8 mouse cellular contexts compared by ENCODE assay signal in genomic region chr3:87509061-87509460, GRCm38 (mm10). TPM values are rescaled to one million over a fixed set of nuclear protein-coding genes. Genes with fewer than 3 reads are reported as not detected.
DNase-seq lines count a peak whose midpoint lies in the region; ATAC-seq and TF ChIP-seq lines count a peak whose summit lies in the region.

No protein-coding gene starts in this region.

- peaks cover 4% of the 10 kb centered on the region; the same call in 1 of the 2 replicates for H3K27me3 ChIP-seq in embryonic facial prominence, embryonic 13.5 days
- peaks cover 20% of the 10 kb centered on the region for H3K27me3 ChIP-seq in embryonic facial prominence, embryonic 10.5 days (replicated peaks; ENCODE audit: low read depth, poor library complexity, severe bottlenecking)
- no peaks in the 10 kb centered on the region for H3K27me3 ChIP-seq in kidney, adult 2 months (replicated peaks; ENCODE audit: control insufficient read depth, insufficient read depth, low read length)
- H3K27me3 ChIP-seq in lung, embryonic 16.5 days (ENCODE audit: control insufficient read depth, insufficient read depth, low read depth, low read length) = no peaks in the 10 kb centered on the region
- H3K27me3 ChIP-seq in hindbrain, embryonic 16.5 days (replicated peaks; ENCODE audit: control insufficient read depth, insufficient read depth, low read length) = no peaks in the 10 kb centered on the region

- H3K4me1 ChIP-seq in embryonic facial prominence, embryonic 13.5 days = peaks cover 19% of the 10 kb centered on the region
- peaks cover 26% of the 10 kb centered on the region for H3K4me1 ChIP-seq in embryonic facial prominence, embryonic 10.5 days
- peaks cover 14% of the 10 kb centered on the region for H3K4me1 ChIP-seq in kidney, adult 2 months (ENCODE audit: control insufficient read depth, insufficient read depth, low read length)
- peaks cover 6% of the 10 kb centered on the region; the same call in 1 of the 2 replicates for H3K4me1 ChIP-seq in lung, embryonic 16.5 days (replicated peaks; ENCODE audit: control insufficient read depth, insufficient read depth, low read length)
- H3K4me1 ChIP-seq in hindbrain, embryonic 16.5 days (ENCODE audit: control insufficient read depth, insufficient read depth, low read depth, low read length) = no peaks in the 10 kb centered on the region

- H3K4me3 ChIP-seq in embryonic facial prominence, embryonic 13.5 days = no peak overlapping the region
- no peak overlapping the region for H3K4me3 ChIP-seq in embryonic facial prominence, embryonic 10.5 days
- no peak overlapping the region for H3K4me3 ChIP-seq in kidney, adult 2 months (ENCODE audit: insufficient read depth, low read depth, low read length)
- no peak overlapping the region for H3K4me3 ChIP-seq in lung, embryonic 16.5 days (ENCODE audit: low read length)
- H3K4me3 ChIP-seq in hindbrain, embryonic 16.5 days (ENCODE audit: low read length) = no peak overlapping the region

- H3K27ac ChIP-seq in embryonic facial prominence, embryonic 13.5 days = no peak overlapping the region
- no peak overlapping the region for H3K27ac ChIP-seq in embryonic facial prominence, embryonic 10.5 days (replicated peaks)
- H3K27ac ChIP-seq in kidney, adult 2 months (ENCODE audit: insufficient read depth, low read depth, low read length) = peak overlapping the region; percentile 32
- no peak overlapping the region for H3K27ac ChIP-seq in lung, embryonic 16.5 days (ENCODE audit: low read length)
- no peak overlapping the region for H3K27ac ChIP-seq in hindbrain, embryonic 16.5 days (ENCODE audit: low read depth, low read length)

- H3K4me2 ChIP-seq in embryonic facial prominence, embryonic 13.5 days = no peak overlapping the region
- H3K4me2 ChIP-seq in lung, embryonic 16.5 days (ENCODE audit: low read depth, low read length) = no peak overlapping the region
- H3K4me2 ChIP-seq in hindbrain, embryonic 16.5 days (ENCODE audit: low read length) = no peak overlapping the region

- H3K36me3 ChIP-seq in embryonic facial prominence, embryonic 13.5 days = no peaks in the 10 kb centered on the region
- no peaks in the 10 kb centered on the region for H3K36me3 ChIP-seq in embryonic facial prominence, embryonic 10.5 days (replicated peaks)
- H3K36me3 ChIP-seq in kidney, adult 2 months (ENCODE audit: control insufficient read depth, insufficient read depth, low read length) = no peaks in the 10 kb centered on the region
- no peaks in the 10 kb centered on the region for H3K36me3 ChIP-seq in lung, embryonic 16.5 days (ENCODE audit: control insufficient read depth, insufficient read depth, low read length)
- H3K36me3 ChIP-seq in hindbrain, embryonic 16.5 days (ENCODE audit: control insufficient read depth, insufficient read depth, low read length) = no peaks in the 10 kb centered on the region

- ATAC-seq in embryonic facial prominence, embryonic 13.5 days (ENCODE audit: insufficient number of reproducible peaks, insufficient read depth, low FRiP score, low TSS enrichment, low read depth) = no peak
- peak; percentile 8; the same call in 1 of the 2 replicates for ATAC-seq in lung, embryonic 16.5 days (ENCODE audit: low read depth)
- ATAC-seq in hindbrain, embryonic 16.5 days = no peak

- peak overlapping the region; percentile 27; the same call in 1 of the 2 replicates for H3K9ac ChIP-seq in embryonic facial prominence, embryonic 13.5 days
- H3K9ac ChIP-seq in lung, embryonic 16.5 days (ENCODE audit: low read length) = no peak overlapping the region
- H3K9ac ChIP-seq in hindbrain, embryonic 16.5 days (ENCODE audit: low read depth, low read length) = no peak overlapping the region

- no peak; the same call in 1 of the 2 replicates for TF ChIP-seq CTCF in kidney, adult 2 months (conservative IDR thresholded peaks at IDR 0.05; ENCODE audit: insufficient read depth, insufficient read length, low read depth, low read length)

- no peak for TF ChIP-seq POLR2A in kidney, adult 2 months (IDR thresholded peaks at IDR 0.05; ENCODE audit: low read depth, low read length)

- WGBS in embryonic facial prominence, embryonic 13.5 days = 54% methylated on average over 4 of the region's 4 CpGs
- WGBS in embryonic facial prominence, embryonic 10.5 days = 48% methylated on average over 4 of the region's 4 CpGs
- 18% methylated on average over 4 of the region's 4 CpGs for WGBS in kidney, adult 2 months
- 31% methylated on average over 4 of the region's 4 CpGs for WGBS in lung, embryonic 16.5 days
- WGBS in hindbrain, embryonic 16.5 days = 59% methylated on average over 4 of the region's 4 CpGs

- no peaks in the 10 kb centered on the region for H3K9me3 ChIP-seq in embryonic facial prominence, embryonic 13.5 days
- H3K9me3 ChIP-seq in embryonic facial prominence, embryonic 10.5 days = no peaks in the 10 kb centered on the region
- no peaks in the 10 kb centered on the region for H3K9me3 ChIP-seq in lung, embryonic 16.5 days (ENCODE audit: control insufficient read depth, low read length)
- H3K9me3 ChIP-seq in hindbrain, embryonic 16.5 days (ENCODE audit: control insufficient read depth, low read length) = no peaks in the 10 kb centered on the region

- no peak for DNase-seq in embryonic facial prominence, embryonic 10.5 days (ENCODE audit: low spot score)
- peak; percentile 47 for DNase-seq in gastrocnemius, postnatal 25 days
- peak; percentile 93 for DNase-seq in kidney, adult 2 months
- DNase-seq in frontal cortex, adult 2 months (ENCODE audit: extremely low spot score in 1 of 2, low spot score in 1 of 2) = no peak
- DNase-seq in testis, postnatal 14 days (ENCODE audit: low spot score) = no peak

RNA-seq across cellular contexts. Expression of gene Etv3, which starts 16.1 kb away (rescaled TPM):
- 19.6 and 19.8 TPM in 2 replicates for polyA plus RNA-seq in embryonic facial prominence, embryonic 13.5 days (2015; fragmentation: Nextera tagmentation; extraction: Ambion mirVana)
- polyA plus RNA-seq in embryonic facial prominence, embryonic 10.5 days (2016; fragmentation: Nextera tagmentation; extraction: Ambion mirVana) = 11.9 and 14.0 TPM in 2 replicates
- 1 to 10 TPM; 8.3 to 8.7 TPM for total RNA-seq in gastrocnemius, postnatal 25 days (2021)
- 8.4 and 9.1 TPM in 2 replicates for polyA plus RNA-seq in kidney, adult 2 months (2012; rRNA removed)
- polyA plus RNA-seq in lung, embryonic 16.5 days (2015; fragmentation: Nextera tagmentation; extraction: Ambion mirVana) = 16.9 and 20.3 TPM in 2 replicates
- polyA plus RNA-seq in frontal cortex, adult 2 months (2012; rRNA removed) = 15.0 and 15.7 TPM in 2 replicates
- 9.2 and 10.3 TPM in 2 replicates for polyA plus RNA-seq in hindbrain, embryonic 16.5 days (2015; fragmentation: Nextera tagmentation; extraction: Ambion mirVana)

Comparison
In these comparisons a context has a peak if more than half of its experiments do, and no peak if none do; other contexts are left out.
1. DNase-seq: peak in gastrocnemius, postnatal 25 days (single experiment) and kidney, adult 2 months (single experiment); none in embryonic facial prominence, embryonic 10.5 days (single experiment), frontal cortex, adult 2 months (0 of 2) and testis, postnatal 14 days (single experiment).